Mouse (Mus musculus): ENCODE measurements around the gene Dnaic2.
A peak's percentile ranks its signal among the peaks of the same experiment; 100 is the strongest.

Gene Dnaic2

DNA sequence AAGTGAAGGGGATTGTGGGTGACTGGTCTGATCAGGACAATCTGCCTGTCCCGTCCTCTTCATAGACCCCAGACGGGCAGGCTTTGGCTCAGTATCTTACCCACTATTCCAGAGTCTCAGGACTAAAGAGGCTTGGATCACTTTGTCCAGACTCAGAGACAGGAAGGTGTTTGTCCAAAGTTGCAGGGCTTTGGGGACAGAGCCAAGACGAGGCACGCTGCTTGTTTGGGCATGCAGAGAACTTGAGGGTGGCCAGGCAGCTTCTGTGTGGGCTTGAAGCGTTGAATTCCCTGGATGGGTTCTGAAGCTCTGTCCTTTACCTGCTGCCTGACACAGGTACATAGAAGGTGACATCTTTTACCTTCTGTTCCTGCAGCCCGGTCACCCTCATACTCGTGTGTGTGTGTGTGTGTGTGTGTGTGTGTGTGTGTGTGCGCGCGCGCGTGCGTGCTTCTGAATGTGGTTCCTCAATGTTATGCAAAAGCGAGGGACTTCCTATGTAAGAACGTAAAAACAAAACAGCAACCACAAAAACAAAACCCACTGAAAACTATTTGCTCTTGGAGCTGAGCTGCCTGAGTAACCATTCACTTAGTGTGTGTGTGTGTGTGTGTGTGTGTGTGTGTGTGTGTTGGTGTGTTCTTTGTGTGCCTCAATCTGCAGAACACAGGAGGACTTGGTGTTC lies 24.8 kb upstream of the Dnaic2 start:
- no peak for DNase-seq

DNA sequence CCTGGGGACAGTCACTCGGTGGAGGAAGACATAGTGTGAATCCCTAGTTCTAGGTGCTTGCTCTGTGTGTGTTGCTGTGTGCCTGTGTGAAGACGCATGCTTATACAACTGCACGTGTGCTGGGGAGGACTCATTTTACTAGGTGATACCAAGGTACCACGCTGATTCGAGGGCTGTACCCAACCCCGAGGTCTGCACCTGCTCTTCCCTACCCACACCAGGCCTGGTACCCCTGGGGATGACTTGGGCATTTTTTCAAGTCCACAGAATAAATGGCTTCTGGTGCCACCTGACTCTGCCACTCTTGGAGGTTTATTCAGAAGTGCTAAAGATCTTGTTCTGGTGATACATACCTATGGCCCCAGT lies 24.2 kb upstream of the Dnaic2 start:
- DNase-seq: no peak

DNA sequence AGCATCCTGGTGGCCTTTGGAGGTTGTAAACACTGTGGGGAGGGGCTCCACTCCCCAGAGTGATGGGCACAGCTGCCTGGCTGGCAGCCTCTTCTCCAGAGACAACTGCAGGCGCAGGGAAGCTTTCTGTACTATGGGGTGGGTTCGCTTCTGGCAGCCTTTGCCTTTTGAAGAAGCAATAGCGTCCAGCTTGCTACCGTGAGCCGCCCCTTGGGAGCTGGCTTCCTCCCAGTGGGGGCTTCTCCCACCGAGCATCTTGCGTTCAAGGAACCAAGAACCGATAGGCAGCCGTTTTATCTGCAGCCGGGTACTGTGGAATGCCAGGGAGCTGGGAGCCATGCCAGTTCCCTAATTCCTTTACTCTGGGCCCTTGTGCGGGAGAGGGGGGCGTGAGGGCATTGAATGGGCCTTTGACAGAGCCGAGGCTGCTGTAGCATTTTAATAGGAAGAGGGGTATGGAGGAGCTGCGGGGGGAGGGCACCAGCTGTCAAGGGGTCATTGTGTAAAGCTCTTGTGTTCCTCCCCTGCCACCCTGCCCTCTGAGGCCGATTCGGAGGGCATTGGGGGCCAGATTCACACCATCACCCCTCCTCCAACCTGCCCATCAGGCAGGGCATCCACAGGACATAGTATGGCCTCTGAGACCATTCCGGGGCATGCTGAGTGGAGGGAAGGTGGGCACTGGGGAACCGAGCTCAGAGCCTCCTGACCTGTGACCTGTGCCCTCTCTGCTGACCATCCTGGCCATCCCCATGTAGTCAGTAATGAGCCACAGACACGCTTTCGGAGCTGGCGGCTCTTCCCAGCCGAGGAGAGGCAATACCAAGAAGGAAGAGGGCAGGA lies 22.9 kb upstream of the Dnaic2 start:
- DNase-seq: no peak

DNA sequence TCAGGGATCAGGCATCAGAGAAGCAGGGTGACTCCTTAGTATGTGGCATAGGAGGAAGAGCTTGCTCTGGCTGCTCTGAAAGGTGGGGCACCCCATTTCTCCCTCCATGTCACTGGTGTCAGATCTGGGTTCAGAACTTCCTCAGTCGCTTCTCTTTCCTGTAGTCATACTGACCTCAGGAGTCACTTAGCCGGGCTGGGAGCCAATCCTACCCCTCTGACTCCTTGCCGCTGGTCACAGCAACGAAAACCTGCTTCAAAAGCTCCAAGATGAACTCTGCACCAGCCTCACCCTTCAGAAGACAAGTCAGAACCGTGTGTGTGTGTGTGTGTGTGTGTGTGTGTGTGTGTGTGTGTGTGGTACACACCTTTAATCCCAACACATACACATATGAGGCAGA lies 20.9 kb upstream of the Dnaic2 start:
- DNase-seq: no peak

DNA sequence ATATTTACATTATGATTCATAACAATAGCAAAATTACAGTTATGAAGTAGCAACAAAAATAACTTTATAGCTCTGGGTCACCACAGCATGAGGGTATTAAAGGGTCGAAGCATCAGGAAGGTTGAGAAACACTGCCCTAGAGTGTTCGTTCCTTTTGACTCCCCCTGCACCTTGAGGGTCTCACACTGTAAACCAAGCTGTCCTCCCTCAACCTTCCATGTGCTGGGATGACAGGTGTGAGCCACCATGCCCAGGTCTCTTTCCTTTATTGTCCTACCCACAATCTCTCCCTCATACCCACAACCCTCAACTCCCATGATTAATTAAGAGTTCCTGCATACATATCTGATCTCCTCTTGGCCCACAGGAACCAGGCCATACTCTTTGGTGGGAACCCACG lies 15.8 kb upstream of the Dnaic2 start:
- no peak for DNase-seq

DNA sequence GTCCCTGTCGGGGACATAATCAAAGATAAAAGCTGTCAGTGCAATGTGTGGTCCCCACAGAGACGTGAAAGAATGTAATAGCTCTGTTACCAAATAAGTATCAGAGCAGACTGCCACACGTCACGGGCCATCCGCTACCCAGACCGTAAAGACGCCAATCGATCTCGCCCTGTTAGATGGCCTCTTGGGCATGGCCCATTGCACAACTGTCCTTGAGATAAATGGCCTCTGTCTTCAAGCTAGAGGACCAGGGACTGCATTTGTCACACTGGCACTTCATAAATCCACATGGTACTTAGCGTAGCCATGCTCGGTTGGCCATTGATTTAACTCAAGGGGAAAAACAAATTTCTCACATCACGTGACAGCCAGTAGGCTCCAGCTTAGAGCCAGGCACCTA lies 15.3 kb upstream of the Dnaic2 start:
- DNase-seq: no peak

DNA sequence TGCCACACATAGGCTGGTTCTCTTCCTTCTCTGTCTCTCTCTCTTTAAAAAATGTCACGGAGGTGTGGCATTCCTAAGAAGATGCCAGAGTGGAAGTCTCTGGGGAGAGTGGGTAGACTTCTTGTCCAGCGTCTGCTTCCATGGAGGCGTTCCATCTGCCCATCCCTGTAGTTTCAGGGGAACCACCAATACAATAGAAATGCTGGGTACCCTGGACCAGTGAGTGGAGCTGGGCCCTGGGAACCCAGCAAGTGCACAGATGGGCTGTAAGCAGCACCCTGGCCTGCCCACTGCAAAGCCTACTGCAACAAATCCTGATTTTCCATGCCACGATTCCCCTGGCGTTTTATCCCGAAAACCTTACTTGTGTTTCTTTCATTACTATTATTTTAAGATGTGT lies 12.7 kb upstream of the Dnaic2 start:
- no peak for DNase-seq

DNA sequence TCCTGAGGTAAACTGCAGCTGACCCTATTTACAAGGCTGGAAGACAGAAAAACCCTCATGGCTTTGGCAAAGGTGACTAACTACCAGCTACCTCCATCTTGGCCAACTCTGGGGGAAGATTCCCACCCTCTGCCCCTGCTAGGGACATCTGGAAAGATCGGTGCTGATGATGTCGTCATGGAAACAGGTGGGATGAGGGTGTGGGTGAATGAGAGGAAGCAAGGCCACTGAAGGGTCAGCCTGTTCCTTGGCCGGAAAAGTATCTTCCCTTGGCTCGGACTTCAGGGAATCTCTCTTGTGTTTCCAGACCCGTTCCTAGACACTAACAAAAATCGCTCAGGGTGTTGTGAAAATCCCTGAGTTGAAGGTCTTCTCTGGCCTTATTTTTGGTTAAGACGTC lies 11.7 kb upstream of the Dnaic2 start:
- DNase-seq: peak; percentile 97

DNA sequence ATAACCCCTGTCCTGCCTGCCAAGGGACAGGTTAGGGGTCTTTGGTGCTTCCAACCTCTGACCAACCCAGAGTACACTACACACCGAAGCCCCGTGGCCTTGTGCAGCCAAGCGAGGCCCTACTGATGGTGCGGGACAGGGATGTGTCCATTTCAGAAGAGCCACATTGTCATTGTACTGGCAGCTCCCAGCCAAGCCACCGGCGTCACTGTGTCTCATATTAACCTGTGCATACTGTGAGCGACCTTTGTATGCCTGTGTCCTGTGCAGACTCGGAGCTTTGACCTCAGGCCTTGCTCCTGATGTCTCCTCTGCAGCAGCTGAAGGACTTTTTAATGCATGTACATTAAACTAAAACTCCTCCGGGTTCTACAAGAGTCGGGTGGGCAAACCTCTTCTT lies 6.7 kb upstream of the Dnaic2 start:
- no peak for DNase-seq

DNA sequence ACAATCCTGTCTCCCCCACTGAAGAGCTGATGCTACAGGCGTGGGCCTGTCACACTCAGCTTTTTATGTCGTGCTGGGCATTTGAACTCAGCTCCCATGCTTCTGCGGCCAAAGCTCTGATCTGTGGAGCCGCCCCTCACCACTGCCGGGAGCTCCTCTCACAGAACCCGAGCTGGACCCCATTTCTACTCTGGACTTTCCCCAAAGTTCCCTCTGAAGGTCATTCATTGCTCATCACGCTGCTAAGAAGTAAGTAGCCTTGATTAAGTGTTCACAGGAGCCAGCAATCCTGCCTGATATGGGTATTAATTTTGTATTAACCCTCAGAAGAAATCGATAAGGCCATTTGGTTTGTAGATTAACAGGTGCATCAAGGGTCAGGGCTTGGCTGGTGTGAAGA lies 4.8 kb upstream of the Dnaic2 start:
- no peak for DNase-seq

DNA sequence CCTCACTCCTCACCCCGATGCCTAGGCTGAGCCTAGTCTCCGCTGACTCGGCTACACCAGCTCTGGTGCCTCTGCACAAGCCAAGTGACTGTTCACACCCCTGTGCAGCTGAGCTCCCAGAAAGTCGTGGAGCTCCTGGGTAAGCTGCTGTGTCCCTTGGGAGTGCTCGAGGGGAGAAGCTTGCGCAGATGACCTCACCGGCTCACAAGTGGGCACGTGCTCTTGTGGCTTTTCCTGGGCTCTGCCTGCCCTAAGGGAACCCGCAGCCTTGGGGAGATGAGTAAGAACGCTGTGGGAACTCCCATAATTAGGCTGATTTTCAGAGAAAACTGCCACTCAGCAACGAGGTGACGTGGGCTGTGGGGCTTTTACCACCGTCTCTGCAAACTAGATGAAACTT lies 4.2 kb upstream of the Dnaic2 start:
- DNase-seq: no peak

DNA sequence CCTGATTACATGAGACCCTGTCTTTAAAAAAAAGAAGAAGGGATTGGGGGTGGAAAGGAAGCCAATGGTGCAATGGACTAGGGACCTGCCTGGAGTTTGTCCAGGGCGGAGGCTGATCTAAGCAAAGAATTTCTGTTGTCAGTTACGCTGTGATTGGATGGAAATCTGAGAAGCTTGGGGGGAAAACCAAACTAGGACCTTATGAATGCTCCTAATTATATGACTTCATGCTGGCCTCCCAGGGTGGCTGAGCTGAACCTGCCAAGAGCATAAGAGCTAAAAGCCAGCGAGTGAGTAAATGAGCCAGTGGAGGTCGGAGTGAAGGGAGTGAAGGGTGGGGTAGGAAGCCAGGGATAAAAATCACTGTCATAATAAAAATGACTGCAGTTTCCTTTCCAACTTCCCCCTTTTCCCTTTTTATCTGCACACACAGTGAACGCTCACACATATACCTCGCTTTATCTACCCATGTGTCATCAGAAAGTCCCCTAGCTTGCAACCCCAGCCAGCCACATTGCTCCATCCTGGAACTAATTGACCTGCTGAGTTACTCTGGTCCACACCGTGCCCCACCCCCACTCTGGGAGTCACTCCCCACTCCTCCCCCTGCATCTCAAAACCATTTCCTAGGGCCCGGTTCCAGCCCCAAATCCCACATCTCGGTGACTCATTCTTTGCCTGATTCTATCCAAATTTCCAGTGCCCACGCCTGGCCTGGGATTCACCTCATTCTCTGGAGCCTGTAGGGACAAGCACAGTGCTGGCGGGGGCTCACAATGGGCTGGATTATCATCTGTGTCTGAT lies 2.2 kb upstream of the Dnaic2 start:
- DNase-seq: peak; percentile 97

DNA sequence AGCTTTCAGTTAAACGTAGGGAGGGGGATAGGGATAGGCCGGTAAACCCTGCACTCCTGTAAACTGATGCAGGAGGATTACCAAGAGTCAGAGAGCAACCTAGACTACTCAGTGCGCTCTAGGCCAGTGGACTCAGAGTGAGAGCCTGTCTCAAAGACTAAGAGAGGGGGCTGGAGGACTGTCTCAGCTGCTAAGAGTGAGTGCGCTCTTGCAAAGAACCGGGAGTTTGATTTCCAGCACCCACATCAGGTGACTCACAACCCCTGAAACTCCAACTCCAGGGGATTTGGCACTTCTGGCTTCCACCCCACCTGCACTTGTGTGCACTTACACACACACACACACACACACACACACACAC lies 598 bp downstream of the Dnaic2 start:
- no peak for DNase-seq

DNA sequence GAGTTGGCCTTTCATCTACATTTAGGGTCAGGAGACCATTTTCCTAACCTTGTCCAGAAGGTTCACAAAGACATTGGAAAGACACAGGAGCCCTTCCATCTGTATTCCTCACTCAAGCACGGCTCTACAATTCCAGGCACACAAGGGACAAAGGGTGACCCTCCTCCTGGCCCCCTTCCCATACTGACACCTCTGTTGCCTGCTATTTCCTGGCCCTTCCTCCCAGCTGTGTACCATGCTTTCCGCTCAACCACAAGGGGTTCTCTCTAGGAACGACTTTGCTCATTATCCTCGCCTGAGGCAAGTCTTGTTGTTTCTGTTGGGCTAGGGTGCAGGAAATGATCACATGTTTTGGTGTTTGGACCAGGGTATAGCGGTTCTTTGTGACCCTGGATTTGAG lies 1.1 kb downstream of the Dnaic2 start:
- no peak for DNase-seq

DNA sequence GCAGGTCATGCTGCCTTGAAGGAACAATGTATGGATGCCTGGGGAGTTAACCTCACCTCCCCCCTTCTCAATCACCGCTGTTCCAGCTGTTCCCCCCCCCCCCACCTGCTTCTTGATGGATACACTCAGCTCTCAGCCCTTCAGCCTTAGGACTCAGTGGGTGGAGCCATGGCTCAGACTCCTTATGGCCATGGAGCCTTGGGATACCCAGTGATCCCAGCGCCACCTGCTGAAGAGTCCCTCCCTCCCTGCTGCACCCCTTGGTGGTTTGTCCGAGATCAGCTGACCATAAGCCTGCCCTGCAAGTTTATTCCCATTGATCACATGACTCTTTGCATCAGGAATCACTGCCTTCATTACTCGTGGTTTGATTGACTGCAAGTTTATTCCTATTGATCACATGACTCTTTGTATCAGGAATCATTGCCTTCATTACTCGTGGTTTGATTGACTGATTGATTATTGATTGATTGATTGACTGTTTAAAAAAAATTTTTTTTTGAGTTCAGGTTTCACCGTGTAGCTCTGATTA lies 2.7 kb downstream of the Dnaic2 start:
- DNase-seq: no peak

DNA sequence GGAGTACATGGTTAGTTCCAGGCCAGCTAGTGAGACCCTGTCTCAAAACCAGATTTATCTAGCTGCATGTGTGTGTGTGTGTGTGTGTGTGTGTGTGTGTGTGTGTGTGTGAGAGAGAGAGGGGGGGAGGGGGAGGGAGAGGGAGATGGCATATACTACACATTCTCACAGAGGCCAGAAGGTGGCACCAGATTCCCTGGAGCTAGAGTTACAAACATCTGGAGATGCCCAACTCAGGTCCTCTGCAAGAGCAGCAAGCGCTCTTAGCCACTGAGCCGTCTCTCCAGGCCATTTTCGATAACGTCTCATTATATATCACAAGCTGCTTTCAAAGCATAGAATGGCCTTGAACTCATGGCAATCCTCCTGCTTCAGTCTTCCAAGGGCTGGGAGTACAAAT lies 4.5 kb downstream of the Dnaic2 start:
- no peak for DNase-seq

DNA sequence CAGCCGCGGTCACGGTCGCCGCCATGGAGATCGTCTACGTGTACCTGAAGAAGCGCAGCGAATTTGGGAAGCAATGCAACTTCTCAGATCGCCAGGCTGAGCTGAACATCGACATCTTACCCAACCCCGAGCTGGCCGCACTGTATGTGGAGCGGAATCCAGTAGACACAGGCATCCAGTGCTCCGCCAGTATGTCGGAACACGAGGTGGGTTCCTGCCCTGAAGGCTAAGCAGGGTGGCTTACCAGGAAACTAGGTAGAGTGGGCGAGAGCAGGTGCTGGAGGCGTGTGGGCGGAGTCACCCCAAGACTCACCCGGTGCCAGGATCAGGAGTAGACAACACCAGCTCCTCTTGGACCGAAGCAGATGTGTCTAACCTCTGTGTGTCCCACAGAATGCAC lies 5.7 kb downstream of the Dnaic2 start:
- no peak for DNase-seq

DNA sequence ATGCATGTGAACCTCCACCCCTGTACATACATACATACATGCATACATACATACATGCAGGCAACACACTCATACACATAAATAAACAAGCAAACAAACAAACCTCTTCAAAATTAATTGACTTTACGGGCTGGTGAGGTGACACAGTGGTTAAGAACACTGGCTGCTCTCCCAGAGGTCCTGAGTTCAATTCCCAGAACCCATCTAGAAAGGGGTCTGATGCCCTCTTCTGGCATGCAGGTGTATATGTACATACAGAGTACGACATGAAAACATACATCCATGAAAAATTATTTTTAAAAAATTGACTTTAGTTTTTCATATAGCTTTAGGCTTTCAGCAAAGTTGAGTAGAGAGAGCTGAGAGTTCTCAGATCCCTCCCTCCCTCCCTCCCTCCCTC lies 8.9 kb downstream of the Dnaic2 start:
- DNase-seq: no peak

DNA sequence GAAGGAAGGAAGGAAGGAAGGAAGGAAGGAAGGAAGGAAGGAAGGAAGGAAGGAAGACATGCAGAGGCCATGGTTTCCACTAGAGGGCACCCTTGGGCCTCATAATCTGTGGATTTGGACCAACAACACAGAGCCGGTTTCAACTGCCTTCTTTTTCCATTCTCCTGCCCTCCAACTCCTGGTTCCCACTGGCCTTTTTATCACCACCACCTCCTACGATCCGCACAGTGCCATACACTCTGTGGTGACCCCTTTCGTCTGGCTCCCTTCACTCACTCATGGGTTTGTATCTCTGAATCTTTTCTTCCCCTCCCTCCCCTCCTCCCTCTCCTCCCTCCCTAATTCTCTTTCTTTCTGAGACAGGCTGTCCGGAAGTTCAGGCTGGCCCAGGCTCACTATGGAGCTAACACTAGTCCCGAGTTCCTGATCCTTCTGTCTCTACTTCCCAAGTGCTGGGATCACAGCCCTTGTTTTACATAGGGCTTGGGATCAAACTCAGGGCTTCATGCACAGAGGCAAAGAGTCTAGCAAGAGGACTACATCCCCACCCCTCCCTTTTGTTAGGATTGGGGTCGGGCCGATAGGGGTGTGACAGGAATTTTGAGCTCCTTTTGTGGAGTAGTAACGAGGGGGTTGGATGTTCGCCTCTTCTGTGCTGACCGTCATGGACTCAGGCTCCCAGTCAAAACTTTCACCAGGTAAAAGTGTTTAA lies 9.9 kb downstream of the Dnaic2 start:
- DNase-seq: peak; percentile 92

DNA sequence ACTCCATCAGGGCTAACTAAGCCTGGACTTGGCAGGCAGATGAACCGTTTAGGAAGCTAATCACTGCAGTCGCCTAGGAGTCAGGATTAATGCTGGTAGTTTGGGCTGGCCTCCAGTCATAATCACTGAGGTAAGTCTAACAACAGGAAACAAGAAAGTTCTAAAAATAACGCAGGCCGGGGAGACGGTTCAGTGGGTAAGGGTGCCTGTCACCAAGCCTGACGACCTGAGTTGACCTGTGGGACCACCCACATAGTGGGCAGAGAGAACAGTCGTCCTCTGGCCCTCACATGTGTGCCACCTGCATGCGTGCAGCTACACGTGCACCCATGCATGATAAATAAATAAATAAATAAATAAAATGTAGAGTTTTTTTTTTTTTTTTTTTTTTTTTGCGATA lies 13.4 kb downstream of the Dnaic2 start:
- DNase-seq: no peak

DNA sequence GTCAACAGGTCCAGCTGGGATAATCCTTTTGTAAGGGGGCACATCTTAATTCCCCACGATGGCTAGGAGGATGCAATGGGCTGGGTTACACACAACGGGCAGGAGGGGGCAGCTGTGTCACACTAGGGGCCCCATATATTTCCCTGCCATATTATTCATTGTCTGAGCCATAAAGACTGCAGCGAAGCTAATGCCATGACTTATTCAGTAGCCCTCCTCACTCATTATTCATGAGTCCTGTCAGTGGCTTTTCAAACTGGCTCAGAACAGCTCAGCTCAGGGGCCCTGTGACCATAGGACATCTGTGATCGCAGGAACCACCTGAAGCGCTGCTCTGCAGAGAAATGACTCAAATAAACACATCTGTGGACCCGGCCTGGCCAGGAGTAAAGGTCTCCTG lies 14.2 kb downstream of the Dnaic2 start:
- no peak for DNase-seq

DNA sequence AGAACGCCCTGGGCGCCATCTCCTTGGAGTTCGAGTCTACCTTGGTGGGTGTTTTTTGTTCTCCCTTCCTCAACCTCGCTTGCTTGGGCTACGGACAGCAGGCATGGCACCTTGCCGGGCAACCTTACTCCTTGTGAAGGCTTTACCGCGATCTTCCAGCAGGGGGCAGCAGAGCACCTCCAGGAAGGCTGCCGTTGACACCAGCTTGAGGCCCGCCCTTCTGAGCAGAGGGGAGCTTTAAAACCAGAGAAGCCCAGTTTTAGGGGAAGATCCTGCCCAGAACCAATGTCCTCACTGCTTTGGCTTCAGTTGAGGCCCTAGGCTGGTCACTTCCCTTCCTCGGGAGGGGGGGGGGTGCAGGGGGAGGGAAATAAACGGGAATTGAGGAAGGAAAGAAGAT lies 17.9 kb downstream of the Dnaic2 start:
- peak; percentile 97 for DNase-seq

DNA sequence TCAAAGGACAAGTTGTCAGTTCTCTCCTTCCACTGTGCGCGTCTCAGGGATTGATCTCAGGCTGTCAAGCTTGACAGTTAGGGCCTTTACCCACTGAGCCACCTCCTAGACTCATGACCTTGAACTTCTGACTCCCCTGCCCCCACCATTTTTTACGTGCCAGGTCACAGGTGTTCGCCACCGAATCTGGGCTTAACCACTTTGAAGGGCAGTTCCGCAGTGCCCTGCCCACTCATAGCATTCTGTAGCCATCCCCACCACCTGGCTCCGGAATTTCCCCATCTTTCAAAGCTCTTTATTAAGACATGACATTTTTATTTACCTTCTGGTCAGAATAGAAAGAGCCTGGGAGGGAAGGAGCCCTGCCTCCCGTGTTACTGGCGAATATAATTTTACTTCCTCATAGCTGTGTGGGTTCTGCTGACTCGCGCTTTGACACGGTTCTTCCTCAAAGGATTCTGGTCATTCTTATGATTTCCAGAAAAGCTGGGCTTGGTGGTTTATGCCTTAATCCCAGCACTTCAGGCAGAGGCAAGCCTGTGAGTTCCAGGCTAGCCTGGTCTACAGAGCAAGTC lies 20.4 kb downstream of the Dnaic2 start:
- DNase-seq: peak; percentile 90
